18 mouse cellular contexts compared by ENCODE assay signal in the genomic region with DNA sequence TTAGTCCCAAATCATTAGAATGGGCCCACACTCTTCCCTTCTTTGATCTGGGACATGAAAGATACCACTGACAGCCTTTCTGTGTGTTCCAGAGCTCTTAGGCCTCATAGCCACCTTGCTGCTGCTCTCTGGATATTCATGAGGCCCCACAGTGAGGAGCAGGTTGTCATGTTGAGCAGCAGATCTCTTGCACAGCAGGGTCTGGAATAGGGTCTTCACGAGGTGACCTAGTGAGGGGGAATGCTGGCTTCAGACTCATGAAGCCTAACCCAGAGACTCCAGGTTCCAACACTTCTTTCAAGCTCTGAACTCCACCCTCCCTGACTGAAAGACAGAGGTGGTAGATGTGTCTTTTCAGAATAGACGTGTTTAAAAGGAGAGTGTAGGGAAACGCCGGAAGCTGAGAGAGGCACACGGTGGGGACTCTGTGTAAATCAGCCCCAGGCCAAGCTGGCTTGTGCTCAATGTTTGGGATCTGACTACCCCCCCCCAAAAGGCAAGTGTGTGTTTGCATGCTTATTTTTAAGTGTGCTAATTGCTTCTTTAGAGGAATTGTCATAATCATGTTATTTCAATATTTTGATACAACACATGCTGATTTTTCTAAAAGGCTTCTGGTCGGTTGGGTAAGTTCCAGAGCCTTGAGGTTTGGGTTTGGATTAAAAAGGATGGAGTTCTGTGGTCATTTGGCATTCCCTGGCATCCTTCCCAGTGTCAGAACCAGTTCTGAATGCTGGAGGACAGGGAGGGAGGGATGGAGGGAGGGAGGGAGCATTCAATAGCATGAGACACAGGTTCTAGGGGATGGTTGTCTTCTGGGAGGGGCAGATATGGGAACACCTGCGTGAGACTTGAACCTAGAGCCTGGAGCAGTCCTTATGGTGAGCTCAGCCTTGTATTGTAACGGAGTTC.
A peak's percentile ranks its signal among the peaks of the same experiment; 100 is the strongest.
DNase-seq lines count a peak whose midpoint lies in the region; ATAC-seq and TF ChIP-seq lines count a peak whose summit lies in the region.
"Had no signal": no experiment of that assay in that cellular context is flagged by ENCODE, and none has a peak within 500 bp of the region (broad histone marks: within the 10 kb centered on the region; RNA-seq: fewer than 3 reads in every experiment).

No protein-coding gene starts in this region.

- no peaks in the 10 kb centered on the region for H3K36me3 ChIP-seq in forebrain, embryonic 14.5 days (ENCODE audit: control insufficient read depth, insufficient read depth, low read length)
- no peaks in the 10 kb centered on the region for H3K36me3 ChIP-seq in forebrain, embryonic 15.5 days
- no peaks in the 10 kb centered on the region for H3K36me3 ChIP-seq in lung, postnatal 0 days (ENCODE audit: insufficient read depth, low read length)
- H3K36me3 ChIP-seq: lung, embryonic 15.5 days; midbrain, embryonic 15.5 days had no signal

- no peak for TF ChIP-seq CTCF in lung, postnatal 0 days (IDR thresholded peaks at IDR 0.05)

- H3K9ac ChIP-seq in forebrain, embryonic 14.5 days (ENCODE audit: low read length): no peak overlapping the region
- H3K9ac ChIP-seq in forebrain, embryonic 15.5 days (replicated peaks): no peak overlapping the region
- H3K9ac ChIP-seq in lung, postnatal 0 days (replicated peaks; ENCODE audit: low read depth): no peak overlapping the region
- H3K9ac ChIP-seq: lung, embryonic 15.5 days; midbrain, embryonic 15.5 days had no signal

- 45% methylated on average over 8 of the region's 8 CpGs for WGBS in forebrain, embryonic 14.5 days
- WGBS in forebrain, embryonic 15.5 days: 42% methylated on average over 8 of the region's 8 CpGs
- WGBS in lung, postnatal 0 days: 59% methylated on average over 8 of the region's 8 CpGs

- H3K27ac ChIP-seq in forebrain, embryonic 14.5 days (ENCODE audit: low read depth, low read length): no peak overlapping the region
- H3K27ac ChIP-seq in forebrain, embryonic 15.5 days (replicated peaks): no peak overlapping the region
- H3K27ac ChIP-seq in lung, postnatal 0 days (ENCODE audit: low read length): no peak overlapping the region
- H3K27ac ChIP-seq: gastrocnemius, adult 2 months; lung, embryonic 15.5 days; midbrain, embryonic 15.5 days had no signal

- DNase-seq in adrenal gland, adult 2 months: peak; percentile 15
- no peak for DNase-seq in adrenal gland, postnatal 25 days
- DNase-seq in forebrain, embryonic 14.5 days (ENCODE audit: low spot score): peak; percentile 64
- DNase-seq in lung, postnatal 10 days: peak; percentile 26
- no peak for DNase-seq in lung, postnatal 0 days (ENCODE audit: low spot score)
- peak; percentile 49 for DNase-seq in fibroblast of lung, adult 2 months (ENCODE audit: low read depth)
- DNase-seq in thymus, postnatal 14 days: no peak
- DNase-seq: gastrocnemius, adult 2 months; heart, adult 11 months; kidney, adult 9 months; kidney, postnatal 4 days; right cerebral cortex, adult 18-20 months; thymus, adult 2 months had no signal

- ATAC-seq in forebrain, embryonic 14.5 days: 0 out of 2 replicates have a peak, but pooled peaks have one; percentile 48
- ATAC-seq in forebrain, embryonic 15.5 days (replicated peaks): no peak
- ATAC-seq in lung, postnatal 0 days: no peak
- ATAC-seq: midbrain, embryonic 15.5 days; Patski had no signal

- no peak overlapping the region for H3K4me2 ChIP-seq in forebrain, embryonic 14.5 days (ENCODE audit: low read length)
- no peak overlapping the region for H3K4me2 ChIP-seq in forebrain, embryonic 15.5 days (replicated peaks)
- H3K4me2 ChIP-seq in lung, postnatal 0 days (replicated peaks; ENCODE audit: low read depth, low read length): no peak overlapping the region
- H3K4me2 ChIP-seq: liver, embryonic 11.5 days; lung, embryonic 15.5 days; midbrain, embryonic 15.5 days had no signal

- no peaks in the 10 kb centered on the region for H3K27me3 ChIP-seq in forebrain, embryonic 14.5 days (replicated peaks; ENCODE audit: control insufficient read depth, insufficient read depth, low read length)
- H3K27me3 ChIP-seq in forebrain, embryonic 15.5 days: peaks cover 12% of the 10 kb centered on the region; the same call in 1 of the 2 replicates
- no peaks in the 10 kb centered on the region for H3K27me3 ChIP-seq in lung, postnatal 0 days (replicated peaks; ENCODE audit: insufficient read depth, low read length)
- H3K27me3 ChIP-seq: lung, embryonic 15.5 days; midbrain, embryonic 15.5 days had no signal

- H3K9me3 ChIP-seq in forebrain, embryonic 14.5 days (replicated peaks; ENCODE audit: control insufficient read depth, low read length): no peaks in the 10 kb centered on the region
- no peaks in the 10 kb centered on the region for H3K9me3 ChIP-seq in forebrain, embryonic 15.5 days
- no peaks in the 10 kb centered on the region for H3K9me3 ChIP-seq in lung, postnatal 0 days (ENCODE audit: low read length)
- H3K9me3 ChIP-seq: lung, embryonic 15.5 days; midbrain, embryonic 15.5 days had no signal

- TF ChIP-seq EP300 in lung, postnatal 0 days (IDR thresholded peaks at IDR 0.05): no peak

- no peak overlapping the region for H3K4me3 ChIP-seq in forebrain, embryonic 14.5 days (ENCODE audit: low read depth, low read length)
- H3K4me3 ChIP-seq in forebrain, embryonic 15.5 days: no peak overlapping the region
- H3K4me3 ChIP-seq in lung, postnatal 0 days (ENCODE audit: low read depth, low read length): no peak overlapping the region
- H3K4me3 ChIP-seq: gastrocnemius, adult 2 months; lung, embryonic 15.5 days; midbrain, embryonic 15.5 days had no signal

- no peaks in the 10 kb centered on the region for H3K4me1 ChIP-seq in forebrain, embryonic 14.5 days (ENCODE audit: control insufficient read depth, insufficient read depth, low read length)
- H3K4me1 ChIP-seq in forebrain, embryonic 15.5 days: peaks cover 5% of the 10 kb centered on the region; the same call in 1 of the 2 replicates
- no peaks in the 10 kb centered on the region for H3K4me1 ChIP-seq in lung, postnatal 0 days (ENCODE audit: insufficient read depth, low read depth, low read length)
- H3K4me1 ChIP-seq: lung, embryonic 15.5 days had no signal

Comparison
In these comparisons a context has a peak if more than half of its experiments do, and no peak if none do; other contexts are left out.
1. DNase-seq: peak in adrenal gland, adult 2 months (single experiment), forebrain, embryonic 14.5 days (single experiment), lung, postnatal 10 days (single experiment) and fibroblast of lung, adult 2 months (single experiment); none in adrenal gland, postnatal 25 days (single experiment), lung, postnatal 0 days (single experiment) and thymus, postnatal 14 days (single experiment).